8 mouse cellular contexts compared by ENCODE assay signal in the genomic region with DNA sequence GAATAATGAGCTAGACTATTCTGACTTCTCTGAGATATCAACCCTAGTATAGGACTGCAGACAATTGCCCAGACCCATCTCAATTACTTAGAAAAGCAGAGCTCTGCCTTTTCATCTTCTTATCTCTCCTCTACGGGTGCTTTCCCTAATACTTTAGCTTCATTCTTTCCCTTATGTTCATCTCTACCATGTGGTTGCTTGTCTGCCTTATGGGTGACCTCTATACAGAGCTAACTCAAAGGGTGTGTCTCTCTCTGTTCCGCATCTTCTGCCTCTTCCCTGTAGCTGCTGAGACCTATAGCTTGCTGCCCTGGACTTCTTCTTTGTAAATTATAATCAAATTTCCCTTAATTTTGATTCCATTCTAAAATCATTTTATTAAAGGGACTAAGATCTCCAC.
"Had no signal": no experiment of that assay in that cellular context is flagged by ENCODE, and none has a peak within 500 bp of the region (broad histone marks: within the 10 kb centered on the region; RNA-seq: fewer than 3 reads in every experiment).

No protein-coding gene starts in this region.

- DNase-seq: kidney, adult 11 months; kidney, adult 9 months; kidney, postnatal 4 days; left cerebral cortex, postnatal 4 days; lung, postnatal 4 days; right cerebral cortex, adult 18-20 months; right cerebral cortex, postnatal 25 days; thymus, postnatal 4 days had no signal
